Comparison of ENCODE assay signal across 21 mouse cellular contexts in genomic region chr13:101916876-101917275, GRCm38 (mm10).
"Had no signal": no experiment of that assay in that cellular context is flagged by ENCODE, and none has a peak within 500 bp of the region (broad histone marks: within the 10 kb centered on the region; RNA-seq: fewer than 3 reads in every experiment).

No protein-coding gene starts in this region.

- H3K4me3 ChIP-seq: kidney, embryonic 15.5 days; left cerebral cortex, adult 2 months; limb, embryonic 13.5 days; lung, embryonic 15.5 days; megakaryocyte, embryonic 14.5 days; midbrain, embryonic 10.5 days; midbrain, embryonic 13.5 days; myocyte; neural tube, embryonic 13.5 days; stomach, embryonic 15.5 days had no signal

- DNase-seq: kidney, postnatal 10 days; layer of hippocampus, postnatal 36 days; lung, adult 18-20 months; lung, postnatal 10 days; lung, postnatal 36 days; retina, postnatal 1 day; right cerebral cortex, postnatal 25 days; spleen, adult 18-20 months had no signal

- H3K27ac ChIP-seq: kidney, embryonic 15.5 days; left cerebral cortex, adult 2 months; limb, embryonic 13.5 days; liver, embryonic 14.5 days; lung, embryonic 15.5 days; midbrain, embryonic 10.5 days; midbrain, embryonic 13.5 days; neural tube, embryonic 13.5 days had no signal

- H3K4me1 ChIP-seq: midbrain, embryonic 13.5 days had no signal

- ATAC-seq: midbrain, embryonic 13.5 days; midbrain, embryonic 16.5 days had no signal

- H3K27me3 ChIP-seq: kidney, embryonic 15.5 days; lung, embryonic 15.5 days; megakaryocyte, embryonic 14.5 days; midbrain, embryonic 13.5 days; neural tube, embryonic 13.5 days; stomach, embryonic 15.5 days had no signal

- H3K9me3 ChIP-seq: kidney, embryonic 15.5 days; limb, embryonic 13.5 days; lung, embryonic 15.5 days; megakaryocyte, embryonic 14.5 days; midbrain, embryonic 10.5 days; midbrain, embryonic 13.5 days; neural tube, embryonic 13.5 days; stomach, embryonic 15.5 days had no signal

- H3K4me2 ChIP-seq: kidney, embryonic 15.5 days; limb, embryonic 13.5 days; liver, embryonic 11.5 days; lung, embryonic 15.5 days; midbrain, embryonic 13.5 days; neural tube, embryonic 13.5 days had no signal

- H3K36me3 ChIP-seq: kidney, embryonic 15.5 days; limb, embryonic 13.5 days; lung, embryonic 15.5 days; midbrain, embryonic 10.5 days; midbrain, embryonic 13.5 days; neural tube, embryonic 13.5 days; stomach, embryonic 15.5 days had no signal

- H3K9ac ChIP-seq: kidney, embryonic 15.5 days; limb, embryonic 13.5 days; liver, embryonic 14.5 days; lung, embryonic 15.5 days; midbrain, embryonic 13.5 days; neural tube, embryonic 13.5 days; stomach, embryonic 15.5 days had no signal
